In genomic region chr4:106913411-106914049, GRCm38 (mm10) we compare ENCODE assay signal across 8 mouse cellular contexts. TPM values are rescaled to one million over a fixed set of nuclear protein-coding genes. Genes with fewer than 3 reads are reported as not detected.
DNase-seq lines count a peak whose midpoint lies in the region; ATAC-seq and TF ChIP-seq lines count a peak whose summit lies in the region.

No protein-coding gene starts in this region.

- H3K4me1 ChIP-seq in MEL (ENCODE audit: control insufficient read depth in 1 of 2, insufficient read depth in 2 of 2, low read length in 2 of 2), result peaks cover 0 to 19% of the 10 kb centered on the region in 2 experiments; a peak in 2 of 4 replicates
- peaks cover 65% of the 10 kb centered on the region for H3K4me1 ChIP-seq in liver, embryonic 13.5 days (replicated peaks)

- H3K36me3 ChIP-seq in MEL (ENCODE audit: control insufficient read depth in 1 of 2, insufficient read depth in 2 of 2, low read length in 2 of 2), result peaks cover 4 to 11% of the 10 kb centered on the region in 2 experiments
- peaks cover 58% of the 10 kb centered on the region for H3K36me3 ChIP-seq in liver, embryonic 13.5 days

- H3K4me2 ChIP-seq in liver, embryonic 13.5 days, result peak overlapping the region; percentile 99

- TF ChIP-seq CTCF in MEL (IDR thresholded peaks at IDR 0.05 in 2 of 3, conservative IDR thresholded peaks at IDR 0.05 in 1 of 3; ENCODE audit: control insufficient read depth in 1 of 3, insufficient read depth in 1 of 3, low read depth in 2 of 3, low read length in 3 of 3, poor library complexity in 1 of 3, severe bottlenecking in 1 of 3), result no peak
- no peak for TF ChIP-seq CTCF in gastrocnemius, adult 2 months (IDR thresholded peaks at IDR 0.05)

- WGBS in liver, embryonic 13.5 days (ENCODE audit: insufficient replicate concordance), result 57% methylated on average over 9 of the region's 9 CpGs

- TF ChIP-seq POLR2A in MEL (IDR thresholded peaks at IDR 0.05; ENCODE audit: control insufficient read depth in 1 of 2, insufficient read depth in 1 of 2, low read depth in 1 of 2, low read length in 2 of 2, poor library complexity in 1 of 2), result no peak

- peak; percentile 53 for DNase-seq in embryo, embryonic 11 days
- DNase-seq in embryo, embryonic 10 days (ENCODE audit: low spot score), result no peak
- DNase-seq in MEL (ENCODE audit: low read depth, low spot score), result peak; percentile 42
- peak; percentile 52 to 54 for DNase-seq in heart, postnatal 10 days
- DNase-seq in liver, embryonic 13.5 days, result no peak
- DNase-seq in gastrocnemius, adult 2 months, result no peak
- DNase-seq in gastrocnemius, postnatal 4 days (ENCODE audit: low spot score in 2 of 2), result no peak
- DNase-seq in cerebellum, postnatal 4 days (ENCODE audit: low spot score in 2 of 2), result no peak

- H3K9me3 ChIP-seq in MEL (replicated peaks; ENCODE audit: insufficient read depth, low read length), result no peaks in the 10 kb centered on the region
- no peaks in the 10 kb centered on the region for H3K9me3 ChIP-seq in liver, embryonic 13.5 days (replicated peaks)

- H3K4me3 ChIP-seq in MEL (ENCODE audit: control insufficient read depth in 1 of 2, insufficient read depth in 1 of 2, low read depth in 2 of 2, low read length in 2 of 2), result no peak overlapping the region
- H3K4me3 ChIP-seq in liver, embryonic 13.5 days (replicated peaks), result peak overlapping the region; percentile 100
- no peak overlapping the region for H3K4me3 ChIP-seq in gastrocnemius, adult 2 months

- no peak for TF ChIP-seq EP300 in MEL (IDR thresholded peaks at IDR 0.05; ENCODE audit: low read depth in 1 of 2, low read length in 2 of 2)

- no peak for TF ChIP-seq RAD21 in MEL (IDR thresholded peaks at IDR 0.05; ENCODE audit: low read depth, low read length)

- no peaks in the 10 kb centered on the region for H3K27me3 ChIP-seq in MEL (ENCODE audit: control insufficient read depth in 1 of 2, insufficient read depth in 2 of 2, low read length in 2 of 2)
- no peaks in the 10 kb centered on the region for H3K27me3 ChIP-seq in liver, embryonic 13.5 days

- ATAC-seq in liver, embryonic 13.5 days (ENCODE audit: low read depth), result no peak

- no peak overlapping the region for H3K27ac ChIP-seq in MEL (ENCODE audit: control insufficient read depth, low read depth, low read length)
- peak overlapping the region; percentile 98 for H3K27ac ChIP-seq in liver, embryonic 13.5 days
- H3K27ac ChIP-seq in gastrocnemius, adult 2 months, result no peak overlapping the region

- H3K79me2 ChIP-seq in MEL (ENCODE audit: control insufficient read depth, insufficient read depth, low read length, poor library complexity), result peaks cover 38% of the 10 kb centered on the region

- intact Hi-C loops in heart, postnatal 10 days (cut with DNase I), result loop anchor here (5.0 kb wide), 1 partner anchor 154 kb away; the partner anchor contains the start of genes Cyb5rl and Mrpl37
- intact Hi-C loops in gastrocnemius, adult 2 months (cut with DNase I), result no loop called here

- peak overlapping the region; percentile 6; the same call in 1 of the 2 replicates for H3K9ac ChIP-seq in MEL (ENCODE audit: control insufficient read depth, low read depth, low read length, poor library complexity, severe bottlenecking)
- H3K9ac ChIP-seq in liver, embryonic 13.5 days, result peak overlapping the region; percentile 100

TF ChIP-seq in MEL, 35 proteins besides CTCF, POLR2A, EP300 and RAD21:
- TF ChIP-seq GATA1 (IDR thresholded peaks at IDR 0.05; ENCODE audit: low read depth, low read length), result peak; percentile 17; the same call in 1 of the 2 replicates
- TF ChIP-seq ETS1 (IDR thresholded peaks at IDR 0.05; ENCODE audit: low read depth, low read length), result 0 out of 2 replicates have a peak, but pooled peaks have one; percentile 30
- no peak for TF ChIP-seq NELFE (IDR thresholded peaks at IDR 0.05; ENCODE audit: low read depth, low read length)
- TF ChIP-seq TCF12 (IDR thresholded peaks at IDR 0.05; ENCODE audit: low read depth, low read length), result 0 out of 2 replicates have a peak, but pooled peaks have one; percentile 21
- TF ChIP-seq CHD2 (IDR thresholded peaks at IDR 0.05; ENCODE audit: low read length), result no peak
- TF ChIP-seq HCFC1 (IDR thresholded peaks at IDR 0.05; ENCODE audit: low read depth, low read length), result no peak
- TF ChIP-seq USF2 (IDR thresholded peaks at IDR 0.05; ENCODE audit: borderline replicate concordance in 1 of 2, insufficient read depth in 1 of 2, low read depth in 1 of 2, low read length in 2 of 2), result no peak
- TF ChIP-seq SIN3A (IDR thresholded peaks at IDR 0.05; ENCODE audit: low read length), result peak; percentile 48; the same call in 1 of the 2 replicates
TF ChIP-seq in MEL: peak in this region for 4.

RNA-seq across cellular contexts. Expression of gene Ssbp3, which starts 3.0 kb away (rescaled TPM):
- total RNA-seq in MEL (2012; rRNA removed), result 28.3 and 30.5 TPM in 2 replicates
- 100 to 1,000 TPM; 116 to 242 TPM for polyA plus RNA-seq in MEL (2012; ENCODE audit: insufficient read depth in 1 of 2, insufficient read length in 2 of 2, low read depth in 1 of 2, low replicate concordance in 2 of 2, missing spikeins in 1 of 2)
- 10 to 100 TPM; 41.6 to 49.9 TPM for total RNA-seq in heart, postnatal 10 days (2021)
- polyA plus RNA-seq in liver, embryonic 13.5 days (2015; fragmentation: Nextera tagmentation; extraction: Ambion mirVana), result 55.5 and 64.8 TPM in 2 replicates
- 10 to 100 TPM; 23.7 to 30.0 TPM for total RNA-seq in gastrocnemius, adult 2 months (2021)
- total RNA-seq in gastrocnemius, postnatal 4 days (2021), result 10 to 100 TPM; 65.7 to 73.4 TPM

Comparison
In these comparisons a context has a peak if more than half of its experiments do, and no peak if none do; other contexts are left out.
1. DNase-seq: peak in embryo, embryonic 11 days (single experiment), MEL (single experiment) and heart, postnatal 10 days (2 of 2); none in embryo, embryonic 10 days (single experiment), liver, embryonic 13.5 days (single experiment), gastrocnemius, adult 2 months (single experiment), gastrocnemius, postnatal 4 days (0 of 2) and cerebellum, postnatal 4 days (0 of 2).